Mouse (Mus musculus): ENCODE data around the gene Sdk1.

- TF ChIP-seq CTCF (IDR thresholded peaks at IDR 0.05; ENCODE audit: borderline replicate concordance, control insufficient read depth, extremely low read depth, insufficient read depth, low read length, poor library complexity), result no peak
- no peak for TF ChIP-seq POLR2A (IDR thresholded peaks at IDR 0.05; ENCODE audit: control insufficient read depth, extremely low read depth, insufficient read depth, low read length, poor library complexity)
Observed at GRCm38 (mm10) chr5:141612721-141613120, 371.4 kb downstream of the Sdk1 start.
